Mouse (Mus musculus) E14TG2a.4 (cell line): ENCODE measurements at regions not wholly inside any gene's neighbourhood (a gene's known extent, or its start where the extent isn't known, plus 50 kb on each side); places are given as distances from the start of the nearest gene placed in this dataset.

Experiments used
- CTCF ChIP-seq: conservative IDR thresholded peaks from 2 replicates; pipeline ENCODE4 v1.5.1; 2014; ENCODE audit warnings: low read length
- NANOG ChIP-seq: IDR thresholded peaks from 2 replicates; pipeline ENCODE4 v1.6.1; 2014; ENCODE audit warnings: borderline replicate concordance, low read length, mixed read lengths

GRCm38 (mm10) chr17:51415746-51416145 lies 236.6 kb upstream of the Tbc1d5 start:
- TF ChIP-seq NANOG: no peak
- TF ChIP-seq CTCF: no peak
